In the genomic region with DNA sequence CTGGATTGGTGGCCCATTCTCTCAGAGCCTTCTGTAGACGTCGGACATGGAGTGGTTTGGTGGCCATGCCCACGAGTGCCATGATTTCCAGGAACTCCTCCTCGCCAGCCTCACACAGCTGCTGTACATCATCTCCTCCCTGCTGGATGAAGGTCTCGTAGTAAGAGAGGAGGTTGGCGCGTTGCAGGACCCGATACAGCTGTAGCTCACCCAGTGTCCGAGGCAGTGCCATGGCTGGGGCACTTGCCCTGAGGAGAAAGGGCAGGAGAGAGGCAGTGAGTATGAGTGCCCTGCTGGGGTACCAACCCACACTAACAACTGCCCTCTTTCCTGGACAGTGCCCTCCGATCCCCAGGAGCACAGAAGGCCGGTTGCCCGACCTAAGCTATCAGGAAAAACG, we compare ENCODE assay signal across 8 mouse cellular contexts. TPM values are rescaled to one million over a fixed set of nuclear protein-coding genes. Genes with fewer than 3 reads are reported as not detected.
DNase-seq lines count a peak whose midpoint lies in the region; ATAC-seq and TF ChIP-seq lines count a peak whose summit lies in the region.

No protein-coding gene starts in this region.

- no peak for ATAC-seq in kidney, embryonic 16.5 days (ENCODE audit: low FRiP score, low TSS enrichment)
- ATAC-seq in heart, embryonic 16.5 days (replicated peaks; ENCODE audit: extremely low read depth, insufficient read depth, low FRiP score) = no peak
- ATAC-seq in liver, embryonic 16.5 days (ENCODE audit: low read depth) = no peak

- H3K36me3 ChIP-seq in kidney, embryonic 16.5 days (ENCODE audit: insufficient read depth, low read length) = peaks cover 9% of the 10 kb centered on the region; the same call in 1 of the 2 replicates
- peaks cover 17% of the 10 kb centered on the region for H3K36me3 ChIP-seq in heart, embryonic 16.5 days (ENCODE audit: control insufficient read depth, insufficient read depth)
- H3K36me3 ChIP-seq in liver, embryonic 16.5 days (ENCODE audit: control insufficient read depth, insufficient read depth) = no peaks in the 10 kb centered on the region; the same call in 1 of the 2 replicates
- no peaks in the 10 kb centered on the region for H3K36me3 ChIP-seq in kidney, adult 2 months (ENCODE audit: control insufficient read depth, insufficient read depth, low read length)

- H3K27ac ChIP-seq in kidney, embryonic 16.5 days (ENCODE audit: low read length) = peak overlapping the region; percentile 98; the same call in 1 of the 2 replicates
- H3K27ac ChIP-seq in heart, embryonic 16.5 days (ENCODE audit: low read length) = no peak overlapping the region
- H3K27ac ChIP-seq in liver, embryonic 16.5 days (ENCODE audit: low read length) = no peak overlapping the region
- H3K27ac ChIP-seq in kidney, adult 2 months (ENCODE audit: insufficient read depth, low read depth, low read length) = no peak overlapping the region

- 26% methylated on average over 13 of the region's 13 CpGs for WGBS in kidney, embryonic 16.5 days
- WGBS in heart, embryonic 16.5 days = 50% methylated on average over 13 of the region's 13 CpGs
- 37% methylated on average over 13 of the region's 13 CpGs for WGBS in liver, embryonic 16.5 days (ENCODE audit: insufficient replicate concordance)
- WGBS in kidney, adult 2 months = 50% methylated on average over 13 of the region's 13 CpGs

- no peak for TF ChIP-seq POLR2A in kidney, adult 2 months (IDR thresholded peaks at IDR 0.05; ENCODE audit: low read depth, low read length)

- H3K9ac ChIP-seq in kidney, embryonic 16.5 days (replicated peaks; ENCODE audit: low read length) = peak overlapping the region; percentile 75
- peak overlapping the region; percentile 93 for H3K9ac ChIP-seq in heart, embryonic 16.5 days (ENCODE audit: low read length)
- H3K9ac ChIP-seq in liver, embryonic 16.5 days (ENCODE audit: low read depth, low read length) = no peak overlapping the region

- no peaks in the 10 kb centered on the region for H3K27me3 ChIP-seq in kidney, embryonic 16.5 days (ENCODE audit: insufficient read depth, low read length)
- no peaks in the 10 kb centered on the region for H3K27me3 ChIP-seq in heart, embryonic 16.5 days (ENCODE audit: control insufficient read depth, insufficient read depth, low read length)
- H3K27me3 ChIP-seq in liver, embryonic 16.5 days (ENCODE audit: control insufficient read depth, insufficient read depth, low read depth, low read length) = peaks cover 66% of the 10 kb centered on the region
- H3K27me3 ChIP-seq in kidney, adult 2 months (replicated peaks; ENCODE audit: control insufficient read depth, insufficient read depth, low read length) = no peaks in the 10 kb centered on the region

- no peaks in the 10 kb centered on the region for H3K9me3 ChIP-seq in kidney, embryonic 16.5 days (ENCODE audit: low read length)
- no peaks in the 10 kb centered on the region for H3K9me3 ChIP-seq in heart, embryonic 16.5 days (replicated peaks; ENCODE audit: control insufficient read depth, low read length)
- no peaks in the 10 kb centered on the region for H3K9me3 ChIP-seq in liver, embryonic 16.5 days (replicated peaks; ENCODE audit: control insufficient read depth, low read length)

- H3K4me2 ChIP-seq in kidney, embryonic 16.5 days (replicated peaks; ENCODE audit: low read depth, low read length) = peak overlapping the region; percentile 80
- H3K4me2 ChIP-seq in heart, embryonic 16.5 days (ENCODE audit: low read depth, low read length) = peak overlapping the region; percentile 90
- H3K4me2 ChIP-seq in liver, embryonic 16.5 days (ENCODE audit: low read depth, low read length) = peak overlapping the region; percentile 53

- TF ChIP-seq CTCF in kidney, adult 2 months (conservative IDR thresholded peaks at IDR 0.05; ENCODE audit: insufficient read depth, insufficient read length, low read depth, low read length) = no peak

- peak overlapping the region; percentile 62 for H3K4me3 ChIP-seq in kidney, embryonic 16.5 days (ENCODE audit: low read length)
- H3K4me3 ChIP-seq in heart, embryonic 16.5 days (ENCODE audit: low read length) = peak overlapping the region; percentile 82
- peak overlapping the region; percentile 59 for H3K4me3 ChIP-seq in liver, embryonic 16.5 days (ENCODE audit: low read depth, low read length)
- no peak overlapping the region for H3K4me3 ChIP-seq in kidney, adult 2 months (ENCODE audit: insufficient read depth, low read depth, low read length)

- no peak for DNase-seq in kidney, postnatal 10 days
- DNase-seq in NIH3T3 (ENCODE audit: low read depth) = peak; percentile 29
- DNase-seq in frontal cortex, postnatal 25 days (ENCODE audit: low spot score in 2 of 2) = no peak
- no peak for DNase-seq in kidney, adult 2 months
- DNase-seq in cerebellum, adult 11 months = no peak

- H3K4me1 ChIP-seq in kidney, embryonic 16.5 days (ENCODE audit: insufficient read depth, low read length) = peaks cover 69% of the 10 kb centered on the region
- H3K4me1 ChIP-seq in heart, embryonic 16.5 days (ENCODE audit: control insufficient read depth, insufficient read depth, low read length) = peaks cover 67% of the 10 kb centered on the region
- H3K4me1 ChIP-seq in liver, embryonic 16.5 days (ENCODE audit: control insufficient read depth, low read depth, low read length) = peaks cover 31% of the 10 kb centered on the region
- H3K4me1 ChIP-seq in kidney, adult 2 months (ENCODE audit: control insufficient read depth, insufficient read depth, low read length) = peaks cover 27% of the 10 kb centered on the region

RNA-seq across cellular contexts. Expression of a gene that starts 1.8 kb away (rescaled TPM):
- 10.6 and 10.7 TPM in 2 replicates for polyA plus RNA-seq in kidney, embryonic 16.5 days (2015; fragmentation: Nextera tagmentation; extraction: Ambion mirVana)
- 8.3 and 8.7 TPM in 2 replicates for polyA plus RNA-seq in heart, embryonic 16.5 days (2015; fragmentation: Nextera tagmentation; extraction: Ambion mirVana)
- 6.7 and 7.1 TPM in 2 replicates for polyA plus RNA-seq in liver, embryonic 16.5 days (2015; fragmentation: Nextera tagmentation; extraction: Ambion mirVana)
- polyA plus RNA-seq in kidney, adult 2 months (2012; rRNA removed) = 2.3 and 2.5 TPM in 2 replicates

RNA-seq across cellular contexts. Expression of a gene that starts 3.5 kb away (rescaled TPM):
- 28.8 and 32.1 TPM in 2 replicates for polyA plus RNA-seq in kidney, embryonic 16.5 days (2015; fragmentation: Nextera tagmentation; extraction: Ambion mirVana)
- polyA plus RNA-seq in heart, embryonic 16.5 days (2015; fragmentation: Nextera tagmentation; extraction: Ambion mirVana) = 10.9 and 12.7 TPM in 2 replicates
- polyA plus RNA-seq in liver, embryonic 16.5 days (2015; fragmentation: Nextera tagmentation; extraction: Ambion mirVana) = 3.0 and 3.9 TPM in 2 replicates
- polyA plus RNA-seq in kidney, adult 2 months (2012; rRNA removed) = 17.9 and 18.6 TPM in 2 replicates

RNA-seq across cellular contexts. Expression of a gene that starts 22.1 kb away (rescaled TPM):
- polyA plus RNA-seq in kidney, embryonic 16.5 days (2015; fragmentation: Nextera tagmentation; extraction: Ambion mirVana) = 33.8 and 37.4 TPM in 2 replicates
- polyA plus RNA-seq in heart, embryonic 16.5 days (2015; fragmentation: Nextera tagmentation; extraction: Ambion mirVana) = 36.1 and 36.7 TPM in 2 replicates
- polyA plus RNA-seq in liver, embryonic 16.5 days (2015; fragmentation: Nextera tagmentation; extraction: Ambion mirVana) = 14.8 and 17.7 TPM in 2 replicates
- polyA plus RNA-seq in kidney, adult 2 months (2012; rRNA removed) = 70.2 and 72.1 TPM in 2 replicates

RNA-seq across cellular contexts. Expression of a gene that starts 40.1 kb away (rescaled TPM):
- 0.31 and 0.50 TPM in 2 replicates for polyA plus RNA-seq in kidney, embryonic 16.5 days (2015; fragmentation: Nextera tagmentation; extraction: Ambion mirVana)
- polyA plus RNA-seq in heart, embryonic 16.5 days (2015; fragmentation: Nextera tagmentation; extraction: Ambion mirVana) = 0.21 and 1.8 TPM in 2 replicates
- 0.11 and 0.55 TPM in 2 replicates for polyA plus RNA-seq in liver, embryonic 16.5 days (2015; fragmentation: Nextera tagmentation; extraction: Ambion mirVana)
- 0.06 and 0.18 TPM in 2 replicates for polyA plus RNA-seq in kidney, adult 2 months (2012; rRNA removed)

RNA-seq across cellular contexts. Expression of a gene that starts 43.9 kb away (rescaled TPM):
- polyA plus RNA-seq in kidney, embryonic 16.5 days (2015; fragmentation: Nextera tagmentation; extraction: Ambion mirVana) = 70.9 and 71.7 TPM in 2 replicates
- 33.4 and 34.4 TPM in 2 replicates for polyA plus RNA-seq in heart, embryonic 16.5 days (2015; fragmentation: Nextera tagmentation; extraction: Ambion mirVana)
- polyA plus RNA-seq in liver, embryonic 16.5 days (2015; fragmentation: Nextera tagmentation; extraction: Ambion mirVana) = 31.9 and 36.3 TPM in 2 replicates
- 55.3 and 57.8 TPM in 2 replicates for polyA plus RNA-seq in kidney, adult 2 months (2012; rRNA removed)
